Mouse (Mus musculus) midbrain, embryonic 11.5 days (tissue): ENCODE results near the gene Cd163. TPM values are rescaled to one million over a fixed set of nuclear protein-coding genes. Genes with fewer than 3 reads are reported as not detected.
A peak's percentile ranks its signal among the peaks of the same experiment; 100 is the strongest.

Source experiments
- ATAC-seq: fragments of 200-750 bp; cut with Nextera tagmentation; 2 replicates; pipeline ENCODE4 v1.8.0; 2017; ENCODE audit warnings: moderate TSS enrichment, moderate library complexity; ENCODE audit not compliant: low FRiP score
- DNase-seq: peaks from one replicate; pipeline ENCODE4 v3.0.0; 2015; ENCODE audit warnings: low spot score; ENCODE audit errors: missing footprints
- H3K27ac ChIP-seq: fragments of 300-500 bp; sonication (generic); 2 replicates; pipeline ENCODE4 v1.5.1; 2014; ENCODE audit warnings: low read depth, low read length
- H3K27me3 ChIP-seq: fragments of 300-500 bp; sonication (generic); 2 replicates; pipeline ENCODE4 v1.6.1; 2014; ENCODE audit warnings: mild to moderate bottlenecking, low read length, moderate library complexity, mixed read lengths; ENCODE audit not compliant: control insufficient read depth, insufficient read depth
- H3K36me3 ChIP-seq: fragments of 300-500 bp; sonication (generic); 2 replicates; pipeline ENCODE4 v1.6.1; 2014; ENCODE audit warnings: mild to moderate bottlenecking, low read length, moderate library complexity, mixed read lengths; ENCODE audit not compliant: control insufficient read depth, insufficient read depth
- H3K4me1 ChIP-seq: fragments of 300-500 bp; sonication (generic); 2 replicates; pipeline ENCODE4 v1.6.1; 2014; ENCODE audit warnings: low read length; ENCODE audit not compliant: control insufficient read depth, insufficient read depth
- H3K4me2 ChIP-seq: fragments of 300-500 bp; sonication (generic); 2 replicates; pipeline ENCODE4 v1.6.1; 2014; ENCODE audit warnings: mild to moderate bottlenecking, moderate library complexity
- H3K4me3 ChIP-seq: fragments of 300-500 bp; sonication (generic); 2 replicates; pipeline ENCODE4 v1.5.1; 2014; ENCODE audit warnings: low read depth, low read length
- H3K9ac ChIP-seq: fragments of 300-500 bp; sonication (generic); 2 replicates; pipeline ENCODE4 v1.6.1; 2014; ENCODE audit warnings: low read length
- H3K9me3 ChIP-seq: fragments of 300-500 bp; sonication (generic); 2 replicates; pipeline ENCODE4 v1.6.1; 2016; ENCODE audit warnings: low read length; ENCODE audit not compliant: control insufficient read depth
- WGBS: fragments of 180-500 bp; shearing (Covaris S2); extraction: QIAGEN DNeasy Blood & Tissue Kit; methylation state at CpG from one replicate; pipeline ENCODE4 v1.1.7; 2014; 5-methylcytosine and 5-hydroxymethylcytosine counted together
- polyA plus RNA-seq: library from polyadenylated mRNA; unstranded; fragments of >200 nt; fragmentation: Nextera tagmentation; extraction: Ambion mirVana; gene quantifications from 2 replicates; pipeline ENCODE4 v1.2.1, GENCODE M21; 2014

The Cd163 gene
- polyA plus RNA-seq, 1 experiment from 2014 or later = 0.03 TPM

DNA sequence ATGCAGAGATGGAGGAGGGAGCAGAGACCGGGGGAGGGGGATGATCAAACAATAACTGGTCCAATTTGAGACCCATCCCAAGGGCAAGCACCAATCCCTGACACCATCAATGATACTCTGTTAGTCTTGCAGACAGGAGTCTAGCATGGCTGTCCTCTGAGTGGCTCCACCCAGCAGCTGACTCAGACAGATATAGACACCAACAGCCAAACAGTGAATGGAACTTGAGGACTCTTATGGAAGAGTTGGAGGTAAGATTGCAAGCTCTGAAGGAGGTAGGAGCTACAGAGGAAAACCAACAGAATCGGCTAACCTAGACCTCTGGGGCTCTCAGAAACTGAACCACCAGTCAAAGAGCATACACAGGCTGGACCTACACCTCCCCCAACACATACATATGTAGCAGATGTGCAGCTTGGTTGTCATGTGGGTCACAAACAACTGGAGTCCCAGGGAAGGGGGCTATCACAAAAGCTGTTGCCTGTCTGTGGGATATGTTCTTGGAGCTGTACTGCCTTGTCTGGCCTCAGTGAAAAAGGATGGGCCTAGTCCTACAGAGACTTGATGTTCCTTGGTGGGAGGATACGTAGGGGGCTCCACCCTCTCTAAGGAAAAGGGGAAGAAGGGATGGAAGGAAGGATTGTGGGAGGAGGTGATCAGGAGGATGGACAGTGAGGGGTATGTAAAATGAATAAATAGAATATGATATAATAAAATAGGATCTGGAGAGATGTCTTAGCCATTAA is 2.8 kb upstream of the Cd163 start:
- DNase-seq = no peak
- no peaks in the 10 kb centered on the region for H3K9me3 ChIP-seq
- H3K4me2 ChIP-seq = no peak overlapping the region
- no peak overlapping the region for H3K4me3 ChIP-seq
- no peak overlapping the region for H3K9ac ChIP-seq
- no peak for ATAC-seq
- H3K27me3 ChIP-seq = no peaks in the 10 kb centered on the region
- no peak overlapping the region for H3K27ac ChIP-seq
- no peaks in the 10 kb centered on the region for H3K36me3 ChIP-seq
- WGBS = 84% methylated on average over 3 of the region's 3 CpGs
- H3K4me1 ChIP-seq = no peaks in the 10 kb centered on the region

- DNase-seq (no peak), ATAC-seq (no peak)
- no peak overlapping the region for H3K4me3 ChIP-seq
- no peaks in the 10 kb centered on the region for H3K4me1 ChIP-seq
- H3K4me2 ChIP-seq = no peak overlapping the region
- no peaks in the 10 kb centered on the region for H3K36me3 ChIP-seq
- H3K9me3 ChIP-seq = no peaks in the 10 kb centered on the region
- H3K9ac ChIP-seq = no peak overlapping the region
- no peaks in the 10 kb centered on the region for H3K27me3 ChIP-seq
- 94% methylated on average over 8 of the region's 8 CpGs for WGBS
- no peak overlapping the region for H3K27ac ChIP-seq
Measured at GRCm38 (mm10) chr6:124308935-124309334, 4.5 kb downstream of the Cd163 start.

- no peaks in the 10 kb centered on the region for H3K9me3 ChIP-seq
- ATAC-seq (no peak), DNase-seq (no peak)
- no peak overlapping the region for H3K4me3 ChIP-seq
- H3K27me3 ChIP-seq = no peaks in the 10 kb centered on the region
- no peaks in the 10 kb centered on the region for H3K4me1 ChIP-seq
- H3K9ac ChIP-seq = no peak overlapping the region
- no peak overlapping the region for H3K4me2 ChIP-seq
- H3K27ac ChIP-seq = no peak overlapping the region
- 85% methylated on average over 6 of the region's 6 CpGs for WGBS
- H3K36me3 ChIP-seq = no peaks in the 10 kb centered on the region
Measured at GRCm38 (mm10) chr6:124312292-124312691, 7.8 kb downstream of the Cd163 start.

- H3K9ac ChIP-seq = no peak overlapping the region
- ATAC-seq = peak; percentile 64; the same call in 1 of the 2 replicates
- no peaks in the 10 kb centered on the region for H3K4me1 ChIP-seq
Measured at GRCm38 (mm10) chr6:124320371-124320770, 15.9 kb downstream of the Cd163 start.

GRCm38 (mm10) chr6:124321481-124322475 is 17.3 kb downstream of the Cd163 start:
- Histone ChIP-seq H3K27ac (no peak overlapping the region), H3K9ac (no peak overlapping the region), H3K4me2 (no peak overlapping the region), H3K4me3 (no peak overlapping the region), H3K27me3 (no peaks in the 10 kb centered on the region), H3K36me3 (no peaks in the 10 kb centered on the region), H3K9me3 (no peaks in the 10 kb centered on the region), H3K4me1 (no peaks in the 10 kb centered on the region)
- ATAC-seq = no peak
- no peak for DNase-seq
- WGBS = 90% methylated on average over 16 of the region's 16 CpGs

More at GRCm38 (mm10) chr6:124320371-124320770, 15.9 kb downstream of the Cd163 start:
- no peaks in the 10 kb centered on the region for H3K9me3 ChIP-seq
- H3K4me3 ChIP-seq = no peak overlapping the region
- no peak overlapping the region for H3K27ac ChIP-seq
- WGBS = 73% methylated on average over 6 of the region's 6 CpGs
- no peak overlapping the region for H3K4me2 ChIP-seq
- H3K27me3 ChIP-seq = no peaks in the 10 kb centered on the region
- no peak for DNase-seq
- no peaks in the 10 kb centered on the region for H3K36me3 ChIP-seq

DNA sequence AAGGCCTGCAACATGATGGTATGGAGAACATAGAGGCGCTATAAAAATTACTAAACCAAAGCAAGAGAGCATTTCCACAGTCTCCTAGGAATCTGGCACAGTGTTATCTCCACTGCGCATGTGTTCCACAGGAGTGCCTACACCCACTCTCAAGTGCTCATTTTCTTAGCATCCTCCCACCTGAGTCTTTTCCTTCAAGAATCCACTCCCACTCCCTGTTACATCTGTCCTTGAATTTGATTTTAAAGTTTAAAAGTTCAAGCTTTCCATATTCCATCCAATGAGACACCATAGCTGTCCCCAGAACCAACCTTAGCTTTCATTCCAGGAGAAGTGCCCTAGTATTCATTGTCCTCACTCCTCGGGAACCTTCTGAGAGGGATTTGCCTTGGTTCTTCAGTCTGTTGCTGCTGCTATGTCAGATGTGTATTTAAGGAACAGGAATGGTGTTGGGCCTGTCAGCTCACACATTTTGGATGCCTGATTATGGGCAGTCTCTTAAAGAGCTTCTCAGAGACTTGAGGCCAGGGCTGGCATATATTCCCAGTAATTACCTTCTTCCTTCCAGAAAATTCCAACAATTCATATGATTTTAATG is 24.0 kb downstream of the Cd163 start:
- 92% methylated on average over 3 of the region's 3 CpGs for WGBS

DNA sequence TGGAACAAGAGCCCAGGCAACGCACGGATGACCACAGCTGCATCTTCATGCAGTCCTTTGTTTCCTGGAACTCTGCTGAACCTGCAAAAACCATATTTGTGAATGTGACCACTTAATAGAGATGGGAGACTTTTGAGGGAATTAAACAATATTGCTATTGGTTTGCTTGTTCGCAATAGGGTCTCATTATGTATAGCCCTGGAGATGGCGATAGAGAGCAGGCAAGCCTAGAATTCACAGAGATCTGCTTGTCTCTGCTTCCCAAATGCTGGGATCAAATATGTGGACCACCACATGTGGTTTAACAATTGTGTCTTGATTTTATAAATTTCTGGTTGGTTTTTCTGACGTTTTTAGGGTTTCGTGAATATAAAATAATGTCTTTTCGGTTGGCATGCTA is 25.2 kb downstream of the Cd163 start:
- no peaks in the 10 kb centered on the region for H3K9me3 ChIP-seq
- 86% methylated on average over 7 of the region's 7 CpGs for WGBS
- DNase-seq (no peak), ATAC-seq (no peak)
- H3K4me2 ChIP-seq = no peak overlapping the region
- no peaks in the 10 kb centered on the region for H3K4me1 ChIP-seq
- H3K27me3 ChIP-seq = no peaks in the 10 kb centered on the region
- no peak overlapping the region for H3K27ac ChIP-seq
- no peak overlapping the region for H3K9ac ChIP-seq
- H3K36me3 ChIP-seq = no peaks in the 10 kb centered on the region
- no peak overlapping the region for H3K4me3 ChIP-seq

More for the DNA sequence above, 24.0 kb downstream of the Cd163 start:
- DNase-seq (no peak), ATAC-seq (no peak)
- no peaks in the 10 kb centered on the region for H3K36me3 ChIP-seq
- H3K4me2 ChIP-seq = no peak overlapping the region
- no peak overlapping the region for H3K4me3 ChIP-seq
- no peak overlapping the region for H3K27ac ChIP-seq
- no peak overlapping the region for H3K9ac ChIP-seq
- H3K27me3 ChIP-seq = no peaks in the 10 kb centered on the region
- no peaks in the 10 kb centered on the region for H3K9me3 ChIP-seq
- H3K4me1 ChIP-seq = no peaks in the 10 kb centered on the region

- 74% methylated on average over 4 of the region's 4 CpGs for WGBS
- no peaks in the 10 kb centered on the region for H3K4me1 ChIP-seq
- H3K9ac ChIP-seq = no peak overlapping the region
- DNase-seq (no peak), ATAC-seq (no peak)
- no peak overlapping the region for H3K27ac ChIP-seq
- H3K27me3 ChIP-seq = no peaks in the 10 kb centered on the region
- no peak overlapping the region for H3K4me2 ChIP-seq
- H3K4me3 ChIP-seq = no peak overlapping the region
- H3K36me3 ChIP-seq = no peaks in the 10 kb centered on the region
- no peaks in the 10 kb centered on the region for H3K9me3 ChIP-seq
Measured at GRCm38 (mm10) chr6:124345096-124345495, 40.6 kb downstream of the Cd163 start.
